Mouse (Mus musculus): ENCODE results near the gene Hinfp.
"Not testable (repeated sequence)": the region's sequence is repeated elsewhere in the genome, so short reads cannot be mapped to it uniquely, and the experiment has no call there.

Hinfp gene

DNA sequence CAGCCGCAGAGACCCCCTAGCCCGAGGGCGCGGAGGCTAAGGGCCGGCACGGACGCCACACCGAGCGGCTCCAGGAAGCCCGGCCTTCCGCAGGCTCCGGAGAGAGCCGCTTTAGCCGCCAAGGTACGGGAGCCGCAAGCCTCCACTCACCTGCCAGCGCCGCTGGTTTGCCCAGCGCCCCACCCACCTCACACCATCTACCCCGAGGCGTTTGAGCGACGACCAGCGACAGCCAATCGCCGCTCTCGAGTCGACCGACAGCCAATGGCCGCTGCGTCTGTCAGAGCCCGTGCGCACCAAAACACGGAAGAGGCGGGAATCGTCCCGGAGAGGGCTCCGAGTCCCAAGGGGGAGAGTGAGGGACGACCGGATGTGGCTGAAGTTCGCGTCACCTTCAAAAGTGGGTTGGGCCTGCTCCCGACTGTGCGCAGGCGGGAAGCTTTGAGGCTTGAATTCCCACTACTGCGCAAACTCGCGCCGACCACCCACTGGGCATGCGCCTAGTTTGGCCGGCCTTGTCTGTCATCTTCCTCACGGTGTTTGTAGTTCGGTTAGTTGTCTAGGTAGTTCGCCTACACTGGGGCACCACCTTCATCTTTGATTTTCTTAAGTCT lies at the start of gene Hinfp:
TSS of gene Hinfp (minus strand) at position 206 of the 614 bp plus-strand sequence.
- DNase-seq (ENCODE audit: low spot score): peak; percentile 93

DNA sequence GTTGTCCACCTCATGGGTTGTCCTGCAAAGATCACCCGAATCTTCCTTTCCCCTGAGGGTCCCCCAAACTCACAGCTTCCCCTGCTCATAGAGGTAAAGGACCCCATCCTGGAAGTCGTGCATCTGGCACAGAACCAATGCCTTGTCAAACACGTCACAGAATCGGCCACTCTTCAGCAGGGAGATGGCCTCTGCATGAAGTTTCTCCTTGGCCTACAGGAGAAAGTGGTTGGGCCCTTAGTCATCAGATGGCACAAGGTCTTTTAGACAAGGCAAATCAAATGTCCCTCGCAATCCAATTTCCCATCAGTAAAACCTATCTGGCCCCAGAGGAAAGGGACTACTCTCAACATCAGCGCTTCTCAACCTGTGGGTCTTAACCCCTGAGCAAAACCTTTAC lies 47.7 kb upstream of the Hinfp start:
- DNase-seq (ENCODE audit: low spot score): no peak

DNA sequence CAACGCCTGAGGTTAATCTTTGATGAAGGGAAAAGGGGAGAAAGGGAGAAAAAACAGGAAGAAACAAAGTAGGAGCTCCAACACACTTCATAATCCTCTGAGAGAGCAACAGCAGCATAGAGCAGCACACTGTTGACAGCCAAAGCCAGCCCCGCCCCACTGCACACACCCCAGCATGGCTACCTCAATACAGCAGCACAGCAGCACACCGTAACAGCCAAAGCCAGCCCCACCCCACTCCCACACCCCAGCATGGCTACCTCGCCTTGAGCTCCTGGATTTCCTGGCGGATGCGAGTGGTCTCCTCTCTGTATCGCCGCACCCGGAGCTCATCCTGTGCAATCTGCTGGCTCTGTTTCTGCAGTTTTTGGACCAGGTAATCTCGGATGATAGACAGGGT lies 46.9 kb upstream of the Hinfp start:
- DNase-seq (ENCODE audit: low spot score): no peak

GRCm38 (mm10) chr9:44351396-44351795 lies 45.9 kb upstream of the Hinfp start:
- DNase-seq (ENCODE audit: low spot score): no peak

DNA sequence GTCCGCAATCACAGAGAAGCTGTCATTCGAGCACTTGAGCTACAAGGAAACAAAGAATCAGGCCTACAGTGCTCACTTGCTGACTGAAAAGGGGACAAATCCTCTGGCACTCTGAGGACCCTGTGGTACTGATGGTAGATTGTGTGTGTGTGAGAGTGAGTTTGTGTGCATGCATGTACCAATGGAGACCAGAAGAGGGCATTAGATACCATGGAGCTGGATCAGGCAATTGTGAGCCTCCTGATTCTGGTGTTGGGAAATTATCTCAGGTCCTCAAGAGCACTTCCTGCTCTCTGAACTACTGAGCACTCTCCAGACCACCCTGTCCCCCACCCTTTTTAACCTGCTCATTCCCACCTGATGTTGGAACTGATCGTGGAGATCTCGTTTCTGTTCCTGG lies 43.1 kb upstream of the Hinfp start:
- DNase-seq (ENCODE audit: low spot score): no peak

DNA sequence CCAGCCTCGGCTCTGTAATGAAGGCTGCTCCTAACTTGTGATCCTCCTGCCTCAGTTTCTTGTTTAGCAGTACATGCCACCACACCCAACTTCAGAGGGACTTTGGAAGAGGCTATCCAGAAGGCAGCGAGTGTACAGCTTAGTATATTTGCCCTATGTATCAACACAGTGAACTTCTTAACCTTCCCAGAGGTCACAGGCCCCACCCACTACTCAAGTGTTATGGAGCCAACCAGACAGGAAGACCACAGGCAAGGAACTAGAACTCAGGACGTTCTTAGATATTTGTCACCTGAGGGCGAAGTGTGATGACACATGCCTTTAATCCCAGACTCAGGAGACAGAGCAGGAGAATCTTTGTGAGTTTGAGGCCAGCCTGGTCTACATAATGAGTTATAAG lies 42.1 kb upstream of the Hinfp start:
- no peak for DNase-seq (ENCODE audit: low spot score)

DNA sequence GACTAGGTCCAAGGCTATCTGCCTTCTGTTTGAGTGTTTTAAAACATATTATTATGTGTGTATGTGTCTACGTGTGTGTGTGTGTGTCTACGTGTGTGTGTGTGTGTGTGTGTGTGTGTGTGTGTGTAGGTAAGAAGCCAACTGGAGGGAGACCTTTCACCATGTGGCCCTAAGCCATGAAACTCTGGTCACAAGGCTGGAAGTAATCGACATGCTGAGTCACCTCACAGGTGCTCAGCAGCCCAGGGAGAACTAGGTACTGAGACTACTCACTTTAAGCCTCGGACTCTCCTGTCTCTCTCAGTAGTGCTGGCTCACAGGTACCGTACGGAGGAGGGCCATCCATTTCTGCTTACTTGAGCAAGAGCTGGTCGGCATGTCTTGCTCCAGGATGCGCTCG lies 41.7 kb upstream of the Hinfp start:
- DNase-seq (ENCODE audit: low spot score): no peak

GRCm38 (mm10) chr9:44345570-44346433 lies 40.3 kb upstream of the Hinfp start:
- DNase-seq (ENCODE audit: low spot score): no peak

DNA sequence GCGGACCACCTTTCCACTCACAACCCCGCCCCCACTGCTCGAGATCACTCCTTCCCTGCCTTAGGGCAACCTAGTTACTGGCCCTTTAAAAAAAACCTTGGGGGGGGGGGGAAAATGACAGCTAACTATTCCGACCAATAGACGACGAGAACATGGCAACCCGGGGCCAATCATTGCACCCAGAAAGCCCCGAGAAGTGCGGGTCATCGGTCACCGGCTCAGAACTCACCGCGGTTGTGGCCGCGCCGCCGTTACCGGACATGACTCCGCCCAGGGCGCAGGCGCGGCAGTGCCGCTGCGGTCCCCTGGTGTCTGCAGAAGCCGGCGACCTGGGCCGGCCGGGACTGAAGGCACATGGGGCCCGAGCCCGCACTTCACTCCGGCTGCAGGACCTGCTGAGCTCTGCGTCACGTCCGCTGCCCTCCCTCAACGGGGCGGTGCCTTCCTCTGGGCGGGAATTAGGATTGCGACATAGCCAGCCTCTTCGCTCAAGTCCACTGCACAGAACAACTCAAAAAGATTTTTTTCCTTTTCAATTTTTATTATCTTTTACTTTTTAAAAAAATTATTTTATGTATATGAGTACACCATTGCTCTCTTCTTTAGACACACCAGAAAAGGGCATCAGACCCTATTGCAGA lies 38.4 kb upstream of the Hinfp start, which contains the start of gene Hmbs:
TSS of gene Hmbs (minus strand) at position 448 of the 641 bp plus-strand sequence.
- DNase-seq (ENCODE audit: low spot score): peak; percentile 81

DNA sequence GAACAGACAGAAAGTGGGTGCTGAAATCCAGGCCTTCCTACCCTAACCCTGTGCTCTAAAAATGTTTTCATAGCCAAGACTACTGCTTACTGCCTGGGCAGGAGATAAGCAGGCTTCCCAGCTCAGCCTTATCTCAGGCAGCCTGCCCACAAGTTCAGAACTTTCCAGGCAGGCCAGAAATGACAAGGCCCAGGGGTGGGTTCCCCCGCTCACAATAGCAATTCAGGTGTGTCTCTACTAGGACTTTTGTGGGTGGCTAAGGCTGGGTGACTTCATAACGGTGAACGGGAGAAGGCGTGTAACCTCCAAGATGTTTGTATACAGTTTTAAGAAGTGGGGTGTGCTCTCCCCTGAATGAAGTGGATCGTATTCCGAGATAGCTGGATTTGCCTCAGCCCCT lies 37.8 kb upstream of the Hinfp start:
- no peak for DNase-seq (ENCODE audit: low spot score)

- DNase-seq (ENCODE audit: low spot score): no peak
These were observed 37.1 kb upstream of the Hinfp start for GRCm38 (mm10) chr9:44342605-44343004.

- no peak for DNase-seq (ENCODE audit: low spot score)
These were observed 36.7 kb upstream of the Hinfp start for GRCm38 (mm10) chr9:44342173-44342572.

DNA sequence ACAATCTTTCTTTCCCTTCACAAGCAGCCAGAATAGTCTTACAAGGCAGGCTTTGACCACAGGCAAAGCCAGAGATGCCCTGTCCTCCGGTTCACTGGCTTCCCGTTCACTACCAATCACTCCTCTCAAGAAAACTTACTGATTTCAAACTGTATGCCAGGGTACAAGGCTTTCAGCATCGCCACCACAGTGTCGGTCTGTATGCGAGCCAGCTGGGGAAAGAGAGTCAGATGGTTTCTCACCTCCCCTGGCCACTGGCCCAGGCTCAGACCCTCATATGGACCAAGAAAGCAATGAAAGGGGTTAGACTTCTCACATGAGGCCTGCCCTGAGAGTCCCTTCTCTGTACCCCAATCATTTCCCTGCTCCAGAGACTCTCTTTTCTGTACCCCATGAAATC lies 36.0 kb upstream of the Hinfp start:
- no peak for DNase-seq (ENCODE audit: low spot score)

DNA sequence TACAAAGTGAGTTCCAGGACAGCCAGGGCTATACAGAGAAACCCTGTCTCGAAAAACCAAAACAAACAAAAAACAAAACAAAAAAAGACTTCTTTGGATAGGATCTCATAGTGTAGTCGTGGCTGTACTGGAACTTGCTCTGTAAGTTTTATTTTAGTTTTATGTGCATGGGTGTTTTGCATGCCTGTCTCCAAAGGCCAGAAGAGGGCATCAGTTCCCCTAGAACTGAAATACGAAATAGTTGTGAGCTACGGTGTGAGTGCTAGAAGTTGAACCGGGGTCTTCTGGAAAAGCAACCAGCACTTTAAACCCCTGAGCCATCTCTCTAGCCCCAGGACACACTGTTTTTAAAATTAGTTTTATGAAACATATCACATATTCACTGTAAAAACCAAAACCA lies 33.1 kb upstream of the Hinfp start:
- no peak for DNase-seq (ENCODE audit: low spot score)

DNA sequence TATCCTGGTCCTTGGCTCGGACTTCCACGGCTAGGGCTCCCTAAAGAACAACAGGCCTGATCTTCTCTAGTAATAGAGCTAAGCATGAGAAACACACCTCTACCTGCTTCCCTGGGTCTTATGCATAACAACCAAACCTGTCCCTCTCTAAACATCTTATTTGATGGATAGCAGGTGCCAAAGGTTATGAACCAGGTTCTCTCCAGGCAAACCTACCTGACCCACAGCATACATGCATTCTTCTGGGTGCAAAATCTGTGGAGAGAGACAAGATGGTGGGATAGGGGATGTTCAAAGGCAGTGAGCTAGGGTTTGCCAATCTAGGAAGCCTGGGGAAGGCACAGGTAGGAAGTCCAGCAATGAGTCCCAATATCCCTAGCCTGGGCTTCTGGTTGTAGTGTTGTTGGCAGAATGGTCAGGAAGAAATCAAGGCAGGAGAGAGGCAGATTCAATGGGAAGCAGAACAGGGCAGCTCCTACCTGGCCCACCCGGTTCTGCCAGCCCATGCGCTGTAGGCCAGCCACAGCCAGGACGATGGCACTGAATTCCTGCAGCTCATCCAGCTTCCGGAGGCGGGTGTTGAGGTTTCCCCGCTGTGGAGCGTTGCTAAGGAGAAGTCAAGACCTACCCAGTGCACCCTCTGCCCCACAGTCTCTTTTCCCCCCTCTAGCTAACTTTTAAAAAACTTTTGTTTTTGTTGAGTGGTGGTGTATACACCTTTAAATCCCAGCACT lies 32.1 kb upstream of the Hinfp start:
- DNase-seq (ENCODE audit: low spot score): no peak

GRCm38 (mm10) chr9:44336964-44337363 lies 31.5 kb upstream of the Hinfp start:
- no peak for DNase-seq (ENCODE audit: low spot score)

GRCm38 (mm10) chr9:44336513-44336912 lies 31.0 kb upstream of the Hinfp start:
- not testable (repeated sequence) for DNase-seq (ENCODE audit: low spot score)

DNA sequence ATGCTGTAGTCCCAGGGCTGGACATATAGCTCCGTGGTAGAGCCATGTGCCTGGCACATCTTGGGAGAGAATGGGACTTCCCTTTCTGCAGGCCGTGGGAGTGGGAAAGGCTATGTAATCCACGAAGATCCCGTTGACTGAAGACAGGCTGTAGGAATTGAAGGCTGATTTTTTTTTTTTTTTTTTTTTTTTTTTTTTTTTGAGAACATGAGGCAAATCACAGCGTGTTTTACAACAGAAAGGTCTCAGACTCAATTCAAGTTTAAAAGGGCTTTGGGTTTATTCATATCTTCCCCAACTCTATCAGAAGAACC lies 30.6 kb upstream of the Hinfp start:
- DNase-seq (ENCODE audit: low spot score): no peak

- peak; percentile 30 for DNase-seq (ENCODE audit: low spot score)
These were observed 30.0 kb upstream of the Hinfp start for GRCm38 (mm10) chr9:44335331-44336092.

GRCm38 (mm10) chr9:44334396-44335330 lies 29.2 kb upstream of the Hinfp start, which contains the start of gene H2afx:
Gene H2afx, plus strand, starts transcription at chr9:44334694.
- DNase-seq (ENCODE audit: low spot score): peak; percentile 97
